In genomic region chr1:172325680-172326535, GRCm38 (mm10) we compare ENCODE assay signal across 8 mouse cellular contexts. TPM values are rescaled to one million over a fixed set of nuclear protein-coding genes. Genes with fewer than 3 reads are reported as not detected.
DNase-seq lines count a peak whose midpoint lies in the region.

No protein-coding gene starts in this region.

- H3K4me1 ChIP-seq in embryonic facial prominence, embryonic 10.5 days = peaks cover 27% of the 10 kb centered on the region

- H3K9me3 ChIP-seq in embryonic facial prominence, embryonic 10.5 days = no peaks in the 10 kb centered on the region

- intact Hi-C loops in left cerebral cortex, postnatal 10 days (cut with DNase I) = loop anchor here (5.0 kb wide), 1 partner anchor 36 kb away; no protein-coding TSS in a partner anchor

- peak overlapping the region; percentile 27; the same call in 1 of the 2 replicates for H3K27ac ChIP-seq in embryonic facial prominence, embryonic 10.5 days (replicated peaks)

- peaks cover 98% of the 10 kb centered on the region for H3K27me3 ChIP-seq in embryonic facial prominence, embryonic 10.5 days (replicated peaks; ENCODE audit: low read depth, poor library complexity, severe bottlenecking)

- peak; percentile 55 to 68 for DNase-seq in CD8-positive naive resting alpha-beta T cell, adult 2 months (ENCODE audit: low read depth in 2 of 2, low spot score in 2 of 2)
- DNase-seq in adrenal gland, adult 18-20 months (ENCODE audit: low spot score in 2 of 2) = peak; percentile 68 to 74
- DNase-seq in embryonic facial prominence, embryonic 10.5 days (ENCODE audit: low spot score) = peak; percentile 80
- peak; percentile 70 for DNase-seq in heart, postnatal 4 days
- DNase-seq in left cerebral cortex, postnatal 10 days (ENCODE audit: extremely low spot score in 1 of 2, low spot score in 2 of 2) = peak; percentile 56 to 82
- peak; percentile 70 to 79 for DNase-seq in lung, postnatal 4 days
- DNase-seq in right cerebral cortex, postnatal 14 days = peak; percentile 67
- DNase-seq in urinary bladder, postnatal 4 days (ENCODE audit: low spot score in 2 of 2) = peak; percentile 52 to 73

- H3K4me3 ChIP-seq in embryonic facial prominence, embryonic 10.5 days = peak overlapping the region; percentile 60

- 22% methylated on average over 94 of the region's 94 CpGs for WGBS in embryonic facial prominence, embryonic 10.5 days

- no peaks in the 10 kb centered on the region for H3K36me3 ChIP-seq in embryonic facial prominence, embryonic 10.5 days (replicated peaks)

RNA-seq across cellular contexts. Expression of gene Kcnj9, which starts 3.2 kb away (rescaled TPM):
- under 1 TPM in 1 of 2 experiments, not detected in 1; 0.22 TPM for total RNA-seq in adrenal gland, adult 18-20 months (2021)
- polyA plus RNA-seq in embryonic facial prominence, embryonic 10.5 days (2016; fragmentation: Nextera tagmentation; extraction: Ambion mirVana) = 0.10 and 0.11 TPM in 2 replicates
- not detected for total RNA-seq in heart, postnatal 4 days (2021)
- 10 to 100 TPM; 77.8 to 84.5 TPM for total RNA-seq in left cerebral cortex, postnatal 10 days (2021)

RNA-seq across cellular contexts. Expression of gene Kcnj10, which starts 15.1 kb away (rescaled TPM):
- 1 to 10 TPM; 1.3 to 1.5 TPM for total RNA-seq in adrenal gland, adult 18-20 months (2021)
- polyA plus RNA-seq in embryonic facial prominence, embryonic 10.5 days (2016; fragmentation: Nextera tagmentation; extraction: Ambion mirVana) = 0.09 and 0.15 TPM in 2 replicates
- total RNA-seq in heart, postnatal 4 days (2021) = under 1 TPM; 0.11 to 0.14 TPM
- 10 to 100 TPM; 68.5 to 69.3 TPM for total RNA-seq in left cerebral cortex, postnatal 10 days (2021)

RNA-seq across cellular contexts. Expression of gene Atp1a2, which starts 28.0 kb away (rescaled TPM):
- total RNA-seq in adrenal gland, adult 18-20 months (2021) = 100 to 1,000 TPM; 128 to 221 TPM
- polyA plus RNA-seq in embryonic facial prominence, embryonic 10.5 days (2016; fragmentation: Nextera tagmentation; extraction: Ambion mirVana) = 1.2 and 1.4 TPM in 2 replicates
- 10 to 100 TPM; 81.9 to 82.8 TPM for total RNA-seq in heart, postnatal 4 days (2021)
- 100 to 1,000 TPM; 393 to 413 TPM for total RNA-seq in left cerebral cortex, postnatal 10 days (2021)

RNA-seq across cellular contexts. Expression of gene Pigm, which starts 50.4 kb away (rescaled TPM):
- total RNA-seq in adrenal gland, adult 18-20 months (2021) = 10 to 100 TPM in 1 of 2 experiments, 1 to 10 TPM in 1; 9.3 to 11.5 TPM
- 10.2 and 11.1 TPM in 2 replicates for polyA plus RNA-seq in embryonic facial prominence, embryonic 10.5 days (2016; fragmentation: Nextera tagmentation; extraction: Ambion mirVana)
- 10 to 100 TPM; 10.1 to 11.4 TPM for total RNA-seq in heart, postnatal 4 days (2021)
- total RNA-seq in left cerebral cortex, postnatal 10 days (2021) = 10 to 100 TPM in 1 of 2 experiments, 1 to 10 TPM in 1; 9.8 to 10.6 TPM

Comparison
In these comparisons a context has a peak if more than half of its experiments do, and no peak if none do; other contexts are left out.
1. Peak in every context shown above with its lines: DNase-seq, H3K4me3 ChIP-seq and H3K27ac ChIP-seq.
2. RNA of gene Kcnj9, which starts 3.2 kb away (total RNA-seq): 77.8 to 84.5 TPM in left cerebral cortex, postnatal 10 days; 0.22 TPM in adrenal gland, adult 18-20 months and not detected in heart, postnatal 4 days; every median in the first group is over 10 times any median in the second.
3. RNA of gene Kcnj10, which starts 15.1 kb away (total RNA-seq): 68.5 to 69.3 TPM in left cerebral cortex, postnatal 10 days; 1.3 to 1.5 TPM in adrenal gland, adult 18-20 months and 0.11 to 0.14 TPM in heart, postnatal 4 days; every median in the first group is over 10 times any median in the second.